Mouse (Mus musculus): ENCODE results near the gene Clcf1.

GRCm38 (mm10) chr19:4189051-4189620 lies 24.9 kb upstream of the Clcf1 start:
- no peak for TF ChIP-seq MAFK (IDR thresholded peaks at IDR 0.05; ENCODE audit: insufficient read depth, low read depth, low read length)
- no peak for TF ChIP-seq ZC3H11A (IDR thresholded peaks at IDR 0.05; ENCODE audit: borderline replicate concordance, low read depth, low read length)
- no peak for TF ChIP-seq HCFC1 (IDR thresholded peaks at IDR 0.05; ENCODE audit: borderline replicate concordance, insufficient read depth, low read length)
- no peak for TF ChIP-seq ZNF384 (IDR thresholded peaks at IDR 0.05; ENCODE audit: low read depth, low read length)
- no peak for TF ChIP-seq CHD2 (IDR thresholded peaks at IDR 0.05; ENCODE audit: low read depth, low read length)

Data from ES-E14 (cell line).